Mouse (Mus musculus) fat pad, adult 2 months (tissue): ENCODE data around the gene Slc22a5.

Experiments used
- DNase-seq: peaks from one replicate; pipeline ENCODE4 v3.0.0-alpha.2; 2011; ENCODE audit warnings: low read depth, low spot score; ENCODE audit errors: extremely low read depth

Slc22a5 gene

DNA sequence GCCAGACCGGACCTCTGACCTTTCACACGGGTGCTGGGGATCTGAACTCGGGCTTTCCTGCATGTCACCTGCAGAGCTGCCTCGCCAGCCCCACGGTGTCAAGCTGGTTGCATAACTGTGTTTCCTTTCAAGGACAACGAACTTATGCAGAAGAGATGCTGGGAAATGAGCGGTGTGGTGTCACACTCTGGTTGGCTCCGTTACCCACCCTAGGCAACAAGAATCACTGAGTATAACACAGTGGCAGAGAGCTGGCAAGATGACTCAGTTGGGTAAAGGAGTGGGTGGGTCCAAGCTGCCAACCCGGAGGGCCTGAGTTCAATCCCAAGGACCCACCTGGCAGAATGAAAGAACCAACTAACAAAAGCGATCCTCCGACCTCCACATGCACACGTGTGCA, 49.9 kb downstream of the Slc22a5 start:
- no peak for DNase-seq

DNA sequence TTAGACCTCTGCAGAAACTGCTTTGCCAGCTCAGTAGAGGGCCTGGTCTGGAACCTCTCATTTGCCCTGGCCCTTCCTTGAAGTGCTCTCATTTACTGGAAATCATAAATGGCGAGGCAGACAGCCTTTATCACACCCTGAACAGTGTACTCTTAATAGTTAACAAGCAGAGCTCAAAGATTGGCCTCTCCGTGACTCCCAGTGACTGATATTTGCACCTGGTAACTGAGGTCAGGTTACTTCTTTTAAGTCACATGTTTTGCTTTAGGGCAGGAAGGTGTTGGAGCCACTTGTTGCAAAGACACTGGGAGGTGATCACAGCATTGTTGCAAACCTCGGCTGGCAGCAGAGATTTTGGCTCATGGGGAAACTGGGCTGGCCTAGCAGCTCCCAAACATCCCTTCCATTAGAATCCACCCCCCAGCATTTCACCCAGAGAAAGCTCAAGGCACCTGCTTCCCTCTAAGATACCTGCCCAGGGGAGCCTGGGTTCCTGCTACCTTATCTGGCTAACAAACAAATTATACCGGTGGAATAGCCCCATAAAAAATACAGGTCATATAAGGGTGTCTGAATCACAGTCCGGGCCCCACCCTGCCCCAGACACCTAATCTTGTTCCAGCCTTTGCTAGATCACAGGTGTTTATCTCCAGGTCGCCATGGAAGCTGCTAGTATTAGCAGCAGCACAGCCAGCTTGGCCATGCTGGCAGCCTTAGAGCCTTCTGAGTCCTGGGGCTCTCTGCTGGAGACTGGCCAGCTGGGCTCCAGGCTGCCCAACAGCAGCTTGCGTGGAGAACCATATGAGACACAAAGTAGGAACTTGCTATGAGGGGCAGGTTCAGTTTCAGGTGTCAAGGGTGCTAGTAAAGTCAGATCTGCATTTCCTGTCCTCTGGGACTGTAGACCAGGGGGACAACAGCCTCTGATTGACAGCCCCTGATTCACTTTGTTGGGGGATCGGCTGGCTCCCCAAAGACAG, 51.5 kb downstream of the Slc22a5 start:
- DNase-seq: peak; percentile 36

GRCm38 (mm10) chr11:53839147-53839546, 52.3 kb downstream of the Slc22a5 start:
- no peak for DNase-seq

GRCm38 (mm10) chr11:53837731-53838130, 53.7 kb downstream of the Slc22a5 start:
- no peak for DNase-seq

DNA sequence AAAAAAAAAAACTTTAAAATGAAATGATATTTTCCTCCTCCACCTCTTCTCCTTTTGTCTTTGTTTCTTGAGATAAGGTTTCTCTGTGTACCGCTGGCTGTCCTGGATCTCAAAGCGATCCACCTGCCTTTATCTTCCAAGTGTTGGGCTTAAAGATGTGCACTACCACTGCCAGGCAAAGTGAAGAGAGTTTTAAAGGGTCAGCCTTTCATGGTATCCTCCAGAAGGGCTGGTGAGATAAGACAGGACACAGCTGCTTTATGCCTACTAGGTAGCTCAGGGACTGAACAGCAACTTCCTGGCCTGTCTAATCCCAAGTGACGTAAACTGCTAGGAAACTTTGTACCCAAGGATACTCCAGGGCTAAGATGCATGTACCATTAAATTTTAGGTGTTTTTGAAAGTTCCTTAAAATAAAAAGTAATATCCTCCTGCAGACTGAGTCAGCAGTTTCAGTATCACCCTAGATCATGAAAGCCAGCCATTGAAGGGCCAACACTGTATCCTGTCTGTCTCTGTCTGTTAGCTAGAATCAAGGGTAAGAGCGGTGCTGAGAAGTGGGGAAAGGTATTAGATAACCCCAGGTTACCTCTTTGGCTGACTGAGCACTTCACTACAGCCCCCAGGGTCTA, 56.0 kb downstream of the Slc22a5 start:
- no peak for DNase-seq

DNA sequence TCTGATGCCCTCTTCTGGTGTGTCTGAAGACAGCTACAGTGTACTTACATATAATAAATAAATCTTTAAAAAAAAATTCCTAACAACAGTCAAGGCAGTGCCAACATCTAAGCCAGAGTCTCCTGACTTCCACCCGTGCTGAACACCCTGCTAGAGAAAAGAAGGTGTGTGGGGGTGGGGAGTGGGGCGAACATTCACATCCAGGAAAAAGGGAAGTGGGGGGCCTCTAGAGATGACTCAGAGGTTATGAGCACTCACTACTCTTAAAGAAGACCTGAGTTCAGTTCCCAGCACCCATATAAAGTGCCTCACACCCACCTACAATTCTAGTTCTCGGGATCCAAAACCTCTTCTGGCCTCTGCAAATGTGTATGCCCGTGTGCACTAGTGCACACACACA, 66.1 kb downstream of the Slc22a5 start:
- DNase-seq: no peak

DNA sequence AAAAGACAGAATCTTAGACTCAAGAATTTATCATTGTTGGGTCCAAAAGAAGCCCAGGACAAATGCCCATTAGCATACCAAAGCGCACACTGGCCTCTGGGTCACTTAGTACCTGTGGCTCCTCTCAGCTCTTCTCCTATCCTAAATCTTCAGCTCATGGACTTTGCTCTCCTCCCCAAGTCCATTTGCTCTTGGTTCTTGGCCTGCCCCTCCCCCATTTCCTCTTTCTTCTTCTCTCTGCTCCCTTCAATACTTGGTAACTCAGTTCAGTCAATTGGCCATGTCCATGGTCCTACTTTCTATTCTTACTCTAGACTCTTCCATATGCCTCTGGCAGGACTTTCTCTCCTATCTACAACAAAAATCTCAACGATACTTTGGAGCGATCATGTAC, 69.5 kb downstream of the Slc22a5 start:
- no peak for DNase-seq

GRCm38 (mm10) chr11:53821230-53821944, 70.1 kb downstream of the Slc22a5 start:
- no peak for DNase-seq

DNA sequence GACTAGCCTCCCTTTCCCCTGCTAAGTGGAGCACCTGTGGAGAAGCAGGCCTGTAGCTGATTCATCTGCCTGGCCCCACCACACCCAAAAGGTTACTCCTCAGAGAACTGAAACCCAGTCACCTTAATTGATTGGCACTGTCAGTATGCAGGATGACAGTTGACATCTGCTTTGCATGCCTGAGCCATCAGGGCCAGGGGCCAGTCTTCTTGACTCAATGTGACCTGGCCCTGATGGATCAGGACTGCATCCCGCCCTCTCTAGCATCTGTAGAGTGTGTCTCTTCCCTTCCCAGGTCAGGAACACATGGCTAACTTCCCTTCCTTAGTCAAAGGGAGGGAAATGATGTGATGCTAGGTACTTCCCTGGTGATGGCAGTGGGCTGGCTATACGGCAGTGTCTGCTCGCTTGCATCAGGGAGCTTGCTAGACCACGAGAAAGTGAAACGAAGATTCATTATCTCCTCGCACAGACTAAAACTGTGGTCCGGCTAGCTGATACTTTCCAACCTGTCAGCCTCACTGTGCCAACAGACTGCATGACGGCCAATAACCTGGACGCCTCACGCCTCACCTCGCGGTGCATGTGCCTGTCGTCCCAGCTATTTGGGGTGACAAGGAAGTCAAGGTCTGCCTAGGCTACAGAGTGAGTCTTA, 70.8 kb downstream of the Slc22a5 start:
- DNase-seq: no peak

DNA sequence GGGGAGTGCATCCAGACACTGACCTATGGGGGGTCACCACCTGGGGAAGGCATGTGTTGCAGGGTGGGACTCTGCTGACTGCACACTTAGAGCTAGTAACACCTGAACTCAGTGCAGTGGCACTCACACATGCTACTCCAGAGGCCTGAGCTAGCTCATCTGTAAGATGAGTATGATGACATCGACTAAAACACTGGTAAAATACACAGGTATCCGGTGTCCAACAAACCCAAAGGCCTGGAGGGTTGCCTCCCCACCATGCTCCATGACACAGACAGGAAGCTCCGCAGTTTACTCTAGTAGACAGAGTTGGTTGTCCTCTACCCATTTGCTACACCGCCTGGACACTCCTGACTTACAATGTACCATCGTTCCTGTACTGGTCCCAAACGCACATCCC, 71.9 kb downstream of the Slc22a5 start:
- no peak for DNase-seq

DNA sequence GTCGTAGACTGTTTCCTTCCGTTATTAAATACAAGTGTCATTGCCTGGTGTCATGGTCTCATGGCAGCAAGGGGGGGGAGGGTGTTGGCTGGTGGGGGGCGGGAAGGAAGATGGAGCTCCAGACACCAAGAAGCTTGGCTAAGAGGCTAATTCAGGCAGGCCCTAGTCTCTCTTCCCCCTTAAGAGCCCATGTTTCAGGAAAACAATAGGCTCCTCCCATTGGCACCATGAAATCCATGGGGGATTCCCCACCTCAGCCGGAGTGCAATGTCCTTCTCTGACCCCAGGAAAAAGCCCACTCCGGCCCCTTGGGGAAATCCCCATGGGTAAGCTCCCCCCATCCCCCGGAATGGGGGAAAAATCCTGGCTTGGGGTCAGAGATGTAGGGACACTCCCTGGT, 72.7 kb downstream of the Slc22a5 start:
- no peak for DNase-seq

- DNase-seq: no peak
These were observed 74.6 kb downstream of the Slc22a5 start for GRCm38 (mm10) chr11:53816841-53817375.

- no peak for DNase-seq
These were observed 76.7 kb downstream of the Slc22a5 start for GRCm38 (mm10) chr11:53814810-53815209.
